Mouse (Mus musculus) Muller cell, postnatal 12 days (primary cell): ENCODE results near the gene Tex38.
A peak's percentile ranks its signal among the peaks of the same experiment; 100 is the strongest.

Experiments
- DNase-seq: peaks from one replicate; pipeline ENCODE4 v3.0.0-alpha.2; 2015; ENCODE audit errors: inconsistent ontology term

Gene Tex38

GRCm38 (mm10) chr4:115780918-115781317 is at the start of gene Tex38:
TSS of gene Tex38 (minus strand) at chr4:115781018.
- DNase-seq: no peak

- DNase-seq: no peak
Observed at GRCm38 (mm10) chr4:115830491-115830890, 49.7 kb upstream of the Tex38 start.

- DNase-seq: no peak
Observed at GRCm38 (mm10) chr4:115828572-115828902, 47.7 kb upstream of the Tex38 start.

GRCm38 (mm10) chr4:115827888-115828571 is 47.2 kb upstream of the Tex38 start, which contains the start of gene Mob3c:
TSS of gene Mob3c (plus strand) at chr4:115828092.
- DNase-seq: peak; percentile 93

- DNase-seq: no peak
Observed at GRCm38 (mm10) chr4:115827535-115827887, 46.7 kb upstream of the Tex38 start.

- no peak for DNase-seq
Observed at GRCm38 (mm10) chr4:115827066-115827465, 46.2 kb upstream of the Tex38 start.

- no peak for DNase-seq
Observed at GRCm38 (mm10) chr4:115825271-115825670, 44.5 kb upstream of the Tex38 start.

- DNase-seq: no peak
Observed at GRCm38 (mm10) chr4:115824178-115824577, 43.4 kb upstream of the Tex38 start.

GRCm38 (mm10) chr4:115821928-115822327 is 41.1 kb upstream of the Tex38 start:
- DNase-seq: no peak

- DNase-seq: no peak
Observed at GRCm38 (mm10) chr4:115821431-115821830, 40.6 kb upstream of the Tex38 start.

- no peak for DNase-seq
Observed at GRCm38 (mm10) chr4:115820944-115821343, 40.1 kb upstream of the Tex38 start.

GRCm38 (mm10) chr4:115820199-115820598 is 39.4 kb upstream of the Tex38 start:
- no peak for DNase-seq

- DNase-seq: no peak
Observed at GRCm38 (mm10) chr4:115815606-115816005, 34.8 kb upstream of the Tex38 start.

GRCm38 (mm10) chr4:115812326-115812725 is 31.5 kb upstream of the Tex38 start:
- DNase-seq: no peak

- DNase-seq: peak; percentile 87
Observed at GRCm38 (mm10) chr4:115799981-115800380, 19.2 kb upstream of the Tex38 start.

- DNase-seq: no peak
Observed at GRCm38 (mm10) chr4:115795360-115795759, 14.5 kb upstream of the Tex38 start.

- DNase-seq: no peak
Observed at GRCm38 (mm10) chr4:115790864-115791263, 10.0 kb upstream of the Tex38 start.

GRCm38 (mm10) chr4:115785511-115786034 is 4.8 kb upstream of the Tex38 start:
- no peak for DNase-seq

GRCm38 (mm10) chr4:115784769-115785510 is 4.1 kb upstream of the Tex38 start, which contains the start of gene Atpaf1:
TSS of gene Atpaf1 (plus strand) at chr4:115784812.
- DNase-seq: peak; percentile 83

GRCm38 (mm10) chr4:115782026-115782805 is 1.4 kb upstream of the Tex38 start:
- DNase-seq: no peak

GRCm38 (mm10) chr4:115780269-115780668 is 549 bp downstream of the Tex38 start:
- no peak for DNase-seq

GRCm38 (mm10) chr4:115777627-115778026 is 3.2 kb downstream of the Tex38 start:
- DNase-seq: no peak
